9 mouse cellular contexts compared by ENCODE assay signal in genomic region chr10:117688204-117689151, GRCm38 (mm10). TPM values are rescaled to one million over a fixed set of nuclear protein-coding genes. Genes with fewer than 3 reads are reported as not detected.
DNase-seq lines count a peak whose midpoint lies in the region; ATAC-seq and TF ChIP-seq lines count a peak whose summit lies in the region.
"Had no signal": no experiment of that assay in that cellular context is flagged by ENCODE, and none has a peak within 500 bp of the region (broad histone marks: within the 10 kb centered on the region; RNA-seq: fewer than 3 reads in every experiment).

No protein-coding gene starts in this region.

- TF ChIP-seq CTCF in forebrain, postnatal 0 days (IDR thresholded peaks at IDR 0.05; ENCODE audit: low read depth), result peak; percentile 45

- H3K4me2 ChIP-seq in forebrain, postnatal 0 days (ENCODE audit: low read depth), result no peak overlapping the region
- H3K4me2 ChIP-seq in liver, embryonic 12.5 days, result no peak overlapping the region
- H3K4me2 ChIP-seq in neural tube, embryonic 12.5 days (replicated peaks), result no peak overlapping the region
- H3K4me2 ChIP-seq: limb, embryonic 13.5 days had no signal

- H3K4me3 ChIP-seq in forebrain, postnatal 0 days (ENCODE audit: low read depth, low read length), result no peak overlapping the region
- H3K4me3 ChIP-seq in liver, embryonic 12.5 days, result no peak overlapping the region
- no peak overlapping the region for H3K4me3 ChIP-seq in neural tube, embryonic 12.5 days
- H3K4me3 ChIP-seq: limb, embryonic 13.5 days had no signal

- H3K27me3 ChIP-seq in forebrain, postnatal 0 days (ENCODE audit: insufficient read depth, low read length), result no peaks in the 10 kb centered on the region
- H3K27me3 ChIP-seq in liver, embryonic 12.5 days (replicated peaks), result no peaks in the 10 kb centered on the region
- no peaks in the 10 kb centered on the region for H3K27me3 ChIP-seq in neural tube, embryonic 12.5 days (replicated peaks)
- H3K27me3 ChIP-seq: limb, embryonic 13.5 days had no signal

- ATAC-seq in forebrain, postnatal 0 days, result peak; percentile 76
- ATAC-seq in liver, embryonic 12.5 days, result peak; percentile 70
- ATAC-seq in neural tube, embryonic 12.5 days (ENCODE audit: low FRiP score, low read depth), result peak; percentile 37; the same call in 1 of the 2 replicates

- H3K9me3 ChIP-seq in forebrain, postnatal 0 days (ENCODE audit: low read length), result no peaks in the 10 kb centered on the region
- H3K9me3 ChIP-seq in liver, embryonic 12.5 days (replicated peaks), result no peaks in the 10 kb centered on the region
- no peaks in the 10 kb centered on the region for H3K9me3 ChIP-seq in neural tube, embryonic 12.5 days
- H3K9me3 ChIP-seq: limb, embryonic 13.5 days had no signal

- no peaks in the 10 kb centered on the region for H3K4me1 ChIP-seq in forebrain, postnatal 0 days (ENCODE audit: insufficient read depth)
- no peaks in the 10 kb centered on the region for H3K4me1 ChIP-seq in liver, embryonic 12.5 days
- H3K4me1 ChIP-seq in neural tube, embryonic 12.5 days, result no peaks in the 10 kb centered on the region
- H3K4me1 ChIP-seq: limb, embryonic 13.5 days had no signal

- 85% methylated on average over 13 of the region's 13 CpGs for WGBS in forebrain, postnatal 0 days
- 77% methylated on average over 13 of the region's 13 CpGs for WGBS in liver, embryonic 12.5 days (ENCODE audit: insufficient replicate concordance)
- 87% methylated on average over 13 of the region's 13 CpGs for WGBS in neural tube, embryonic 12.5 days

- H3K27ac ChIP-seq in forebrain, postnatal 0 days (ENCODE audit: low read depth, low read length), result no peak overlapping the region
- H3K27ac ChIP-seq in liver, embryonic 12.5 days, result no peak overlapping the region
- no peak overlapping the region for H3K27ac ChIP-seq in neural tube, embryonic 12.5 days
- H3K27ac ChIP-seq: limb, embryonic 13.5 days had no signal

- H3K36me3 ChIP-seq in forebrain, postnatal 0 days (ENCODE audit: insufficient read depth), result peaks cover 39% of the 10 kb centered on the region
- peaks cover 50% of the 10 kb centered on the region for H3K36me3 ChIP-seq in liver, embryonic 12.5 days
- H3K36me3 ChIP-seq in neural tube, embryonic 12.5 days, result peaks cover 46% of the 10 kb centered on the region

- peak; percentile 43 for DNase-seq in kidney, adult 18-20 months
- DNase-seq in kidney, adult 11 months, result no peak
- DNase-seq in MEL-GATA-1-ER (ENCODE audit: extremely low read depth, low read depth), result peak; percentile 33
- no peak for DNase-seq in forebrain, postnatal 0 days
- DNase-seq in ovary, postnatal 14 days (ENCODE audit: low spot score), result no peak
- DNase-seq in urinary bladder, postnatal 4 days (ENCODE audit: low spot score in 2 of 2), result no peak

- H3K9ac ChIP-seq in forebrain, postnatal 0 days, result no peak overlapping the region
- H3K9ac ChIP-seq in liver, embryonic 12.5 days, result no peak overlapping the region
- H3K9ac ChIP-seq in neural tube, embryonic 12.5 days, result no peak overlapping the region
- H3K9ac ChIP-seq: limb, embryonic 13.5 days had no signal

RNA-seq across cellular contexts. Expression of gene Mdm2, which starts 22.1 kb away (rescaled TPM):
- 51.3 and 77.3 TPM in 2 replicates for total RNA-seq in forebrain, postnatal 0 days (2014; rRNA removed)
- 16.6 and 30.2 TPM in 2 replicates for polyA plus RNA-seq in forebrain, postnatal 0 days (2015; fragmentation: Nextera tagmentation; extraction: Ambion mirVana)
- polyA plus RNA-seq in liver, embryonic 12.5 days (2016; fragmentation: Nextera tagmentation; extraction: Ambion mirVana), result 35.6 and 36.9 TPM in 2 replicates
- polyA plus RNA-seq in neural tube, embryonic 12.5 days (2016; fragmentation: Nextera tagmentation; extraction: Ambion mirVana), result 62.9 and 74.4 TPM in 2 replicates

RNA-seq across cellular contexts. Expression of gene Slc35e3, which starts 57.7 kb away (rescaled TPM):
- 22.1 and 28.3 TPM in 2 replicates for total RNA-seq in forebrain, postnatal 0 days (2014; rRNA removed)
- polyA plus RNA-seq in forebrain, postnatal 0 days (2015; fragmentation: Nextera tagmentation; extraction: Ambion mirVana), result 17.0 and 22.9 TPM in 2 replicates
- polyA plus RNA-seq in liver, embryonic 12.5 days (2016; fragmentation: Nextera tagmentation; extraction: Ambion mirVana), result 5.2 and 5.3 TPM in 2 replicates
- polyA plus RNA-seq in neural tube, embryonic 12.5 days (2016; fragmentation: Nextera tagmentation; extraction: Ambion mirVana), result 34.5 and 36.6 TPM in 2 replicates

RNA-seq across cellular contexts. Expression of gene Cpm, which starts 59.2 kb away (rescaled TPM):
- total RNA-seq in forebrain, postnatal 0 days (2014; rRNA removed), result 3.0 and 3.4 TPM in 2 replicates
- polyA plus RNA-seq in forebrain, postnatal 0 days (2015; fragmentation: Nextera tagmentation; extraction: Ambion mirVana), result 4.4 and 7.5 TPM in 2 replicates
- polyA plus RNA-seq in liver, embryonic 12.5 days (2016; fragmentation: Nextera tagmentation; extraction: Ambion mirVana), result 29.8 and 30.7 TPM in 2 replicates
- 10.0 and 10.3 TPM in 2 replicates for polyA plus RNA-seq in neural tube, embryonic 12.5 days (2016; fragmentation: Nextera tagmentation; extraction: Ambion mirVana)

Comparison
In these comparisons a context has a peak if more than half of its experiments do, and no peak if none do; other contexts are left out.
1. DNase-seq: peak in kidney, adult 18-20 months (single experiment) and MEL-GATA-1-ER (single experiment); none in kidney, adult 11 months (single experiment), forebrain, postnatal 0 days (single experiment), ovary, postnatal 14 days (single experiment) and urinary bladder, postnatal 4 days (0 of 2).
2. Peak in every context shown above with its lines, with median percentiles within 50 percentile points of each other: ATAC-seq.